Mouse (Mus musculus): Measurements from ENCODE around the gene Asgr1.

Gene Asgr1

GRCm38 (mm10) chr11:70024151-70024514 is 29.8 kb upstream of the Asgr1 start:
- no peak for DNase-seq (ENCODE audit: low read depth, low spot score)

- DNase-seq (ENCODE audit: low read depth, low spot score) = no peak
Measured at GRCm38 (mm10) chr11:70026689-70027088, 27.2 kb upstream of the Asgr1 start.

- no peak for DNase-seq (ENCODE audit: low read depth, low spot score)
Measured at GRCm38 (mm10) chr11:70027397-70027796, 26.5 kb upstream of the Asgr1 start.

- DNase-seq (ENCODE audit: low read depth, low spot score) = no peak
Measured at GRCm38 (mm10) chr11:70028401-70029129, 25.3 kb upstream of the Asgr1 start.

GRCm38 (mm10) chr11:70029130-70029801 is 24.6 kb upstream of the Asgr1 start:
- peak; percentile 51 for DNase-seq (ENCODE audit: low read depth, low spot score)

- no peak for DNase-seq (ENCODE audit: low read depth, low spot score)
Measured at GRCm38 (mm10) chr11:70029829-70030550, 23.9 kb upstream of the Asgr1 start.

- DNase-seq (ENCODE audit: low read depth, low spot score) = no peak
Measured at GRCm38 (mm10) chr11:70030651-70031320, 23.1 kb upstream of the Asgr1 start.

GRCm38 (mm10) chr11:70031321-70031670 is 22.6 kb upstream of the Asgr1 start:
- no peak for DNase-seq (ENCODE audit: low read depth, low spot score)

- no peak for DNase-seq (ENCODE audit: low read depth, low spot score)
Measured at GRCm38 (mm10) chr11:70038174-70038573, 15.7 kb upstream of the Asgr1 start.

- no peak for DNase-seq (ENCODE audit: low read depth, low spot score)
Measured at GRCm38 (mm10) chr11:70039631-70040030, 14.3 kb upstream of the Asgr1 start.

- no peak for DNase-seq (ENCODE audit: low read depth, low spot score)
Measured at GRCm38 (mm10) chr11:70040184-70040583, 13.7 kb upstream of the Asgr1 start.

- DNase-seq (ENCODE audit: low read depth, low spot score) = no peak
Measured at GRCm38 (mm10) chr11:70042309-70043085, 11.4 kb upstream of the Asgr1 start.

GRCm38 (mm10) chr11:70043665-70044064 is 10.2 kb upstream of the Asgr1 start:
- DNase-seq (ENCODE audit: low read depth, low spot score) = no peak

- no peak for DNase-seq (ENCODE audit: low read depth, low spot score)
Measured at GRCm38 (mm10) chr11:70045435-70045834, 8.4 kb upstream of the Asgr1 start.

- no peak for DNase-seq (ENCODE audit: low read depth, low spot score)
Measured at GRCm38 (mm10) chr11:70049366-70049765, 4.5 kb upstream of the Asgr1 start.

GRCm38 (mm10) chr11:70049816-70050215 is 4.1 kb upstream of the Asgr1 start:
- no peak for DNase-seq (ENCODE audit: low read depth, low spot score)

- no peak for DNase-seq (ENCODE audit: low read depth, low spot score)
Measured at GRCm38 (mm10) chr11:70053156-70053555, 729 bp upstream of the Asgr1 start.

- DNase-seq (ENCODE audit: low read depth, low spot score) = peak; percentile 67
Measured at GRCm38 (mm10) chr11:70055618-70056214, 1.8 kb downstream of the Asgr1 start.

GRCm38 (mm10) chr11:70057805-70058204 is 3.9 kb downstream of the Asgr1 start:
- no peak for DNase-seq (ENCODE audit: low read depth, low spot score)

GRCm38 (mm10) chr11:70059930-70060329 is 6.0 kb downstream of the Asgr1 start:
- DNase-seq (ENCODE audit: low read depth, low spot score) = no peak

- DNase-seq (ENCODE audit: low read depth, low spot score) = no peak
Measured at GRCm38 (mm10) chr11:70063053-70063452, 9.2 kb downstream of the Asgr1 start.
